Mouse (Mus musculus): ENCODE measurements around the gene Gm21972. TPM values are rescaled to one million over a fixed set of nuclear protein-coding genes. Genes with fewer than 3 reads are reported as not detected.

Gene Gm21972
- polyA plus RNA-seq, 1 experiment = 1.0 TPM

DNA sequence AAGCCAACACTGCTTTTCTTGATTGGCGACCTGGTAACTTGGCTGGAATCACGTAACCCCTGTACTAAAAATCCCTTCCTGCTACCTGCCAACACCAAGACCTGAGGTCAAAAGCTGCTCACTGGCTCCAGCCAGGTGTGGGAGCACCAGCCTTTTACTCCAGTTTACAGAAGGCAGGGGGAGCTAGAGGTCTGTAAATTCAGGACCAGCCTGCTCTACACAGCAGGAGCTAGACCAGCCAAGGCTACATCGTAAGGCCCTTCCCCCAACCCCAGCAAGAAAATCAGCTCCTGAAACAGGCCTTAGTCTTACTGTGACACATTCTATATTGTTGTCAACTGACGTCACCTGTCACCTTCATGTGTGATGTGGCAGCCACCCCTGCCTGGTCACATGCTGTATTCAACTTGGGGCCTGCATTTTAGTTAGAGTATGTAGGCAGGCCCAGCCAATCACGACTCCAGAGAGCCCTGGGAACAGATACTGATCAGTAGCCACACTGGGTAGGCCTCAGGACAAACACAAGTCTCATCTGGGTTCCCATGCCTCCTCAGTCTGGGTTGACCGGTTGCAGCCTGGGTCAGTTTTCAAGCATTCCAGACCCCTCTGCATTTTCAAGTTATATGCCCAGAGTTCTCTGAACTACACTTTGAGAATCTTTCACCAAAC lies 55.7 kb downstream of the Gm21972 start:
- no peak overlapping the region for H3ac ChIP-seq (ENCODE audit: control insufficient read depth, insufficient read length)
- TF ChIP-seq TCF12 (IDR thresholded peaks at IDR 0.05; ENCODE audit: insufficient read depth, poor library complexity, severe bottlenecking) = no peak
- no peak for TF ChIP-seq MYOD1 (IDR thresholded peaks at IDR 0.05; ENCODE audit: control insufficient read depth in 1 of 3, insufficient read length in 2 of 3, low read depth in 2 of 3)
- no peak for TF ChIP-seq MYOG (IDR thresholded peaks at IDR 0.05; ENCODE audit: control insufficient read depth in 1 of 3, insufficient read depth in 1 of 3, insufficient read length in 2 of 3, low read depth in 2 of 3)
- no peak for TF ChIP-seq POLR2A (IDR thresholded peaks at IDR 0.05; ENCODE audit: insufficient read length, low read depth)
- TF ChIP-seq E2F4 (IDR thresholded peaks at IDR 0.05; ENCODE audit: insufficient read depth) = no peak
- no peak for TF ChIP-seq MAX (IDR thresholded peaks at IDR 0.05; ENCODE audit: low read depth)
- no peak for TF ChIP-seq TCF3 (IDR thresholded peaks at IDR 0.05; ENCODE audit: insufficient read length, low read depth)
- no peak for TF ChIP-seq CEBPB (IDR thresholded peaks at IDR 0.05; ENCODE audit: insufficient read depth, poor library complexity, severe bottlenecking)
- TF ChIP-seq SRF (IDR thresholded peaks at IDR 0.05; ENCODE audit: control insufficient read depth, insufficient read length, low read depth) = no peak
- no peak for TF ChIP-seq POLR2AphosphoS2 (IDR thresholded peaks at IDR 0.05; ENCODE audit: insufficient read length, low read depth)
- TF ChIP-seq REST (IDR thresholded peaks at IDR 0.05; ENCODE audit: insufficient read depth, insufficient read length) = no peak
- no peaks in the 10 kb centered on the region for H3K36me3 ChIP-seq (ENCODE audit: control insufficient read depth, insufficient read depth)

GRCm38 (mm10) chr1:86190843-86191242 lies 57.4 kb downstream of the Gm21972 start:
- Histone ChIP-seq H3ac (ENCODE audit: control insufficient read depth, insufficient read length) (no peak overlapping the region), H3K4me3 (no peak overlapping the region), H3K4me2 (ENCODE audit: low read depth) (no peak overlapping the region), H3K79me2 (ENCODE audit: control insufficient read depth, insufficient read depth) (no peaks in the 10 kb centered on the region), H3K36me3 (ENCODE audit: control insufficient read depth, insufficient read depth) (no peaks in the 10 kb centered on the region), H3K27me3 (ENCODE audit: control insufficient read depth, insufficient read depth, insufficient read length) (no peaks in the 10 kb centered on the region)
- TF ChIP-seq MYOD1 (IDR thresholded peaks at IDR 0.05; ENCODE audit: control insufficient read depth in 1 of 3, insufficient read length in 2 of 3, low read depth in 2 of 3) (no peak), E2F4 (IDR thresholded peaks at IDR 0.05; ENCODE audit: insufficient read depth) (no peak), TCF12 (IDR thresholded peaks at IDR 0.05; ENCODE audit: insufficient read depth, poor library complexity, severe bottlenecking) (no peak), POLR2AphosphoS2 (IDR thresholded peaks at IDR 0.05; ENCODE audit: insufficient read length, low read depth) (no peak), REST (IDR thresholded peaks at IDR 0.05; ENCODE audit: insufficient read depth, insufficient read length) (no peak), CEBPB (IDR thresholded peaks at IDR 0.05; ENCODE audit: insufficient read depth, poor library complexity, severe bottlenecking) (no peak), MYOG (IDR thresholded peaks at IDR 0.05; ENCODE audit: control insufficient read depth in 1 of 3, insufficient read depth in 1 of 3, insufficient read length in 2 of 3, low read depth in 2 of 3) (no peak), SRF (IDR thresholded peaks at IDR 0.05; ENCODE audit: control insufficient read depth, insufficient read length, low read depth) (no peak), MAX (IDR thresholded peaks at IDR 0.05; ENCODE audit: low read depth) (no peak), TCF3 (IDR thresholded peaks at IDR 0.05; ENCODE audit: insufficient read length, low read depth) (no peak), POLR2A (IDR thresholded peaks at IDR 0.05; ENCODE audit: insufficient read length, low read depth) (no peak), USF1 (IDR thresholded peaks at IDR 0.05; ENCODE audit: low read depth) (no peak)

More for the DNA sequence above, 55.7 kb downstream of the Gm21972 start:
- H3K27me3 ChIP-seq (ENCODE audit: control insufficient read depth, insufficient read depth, insufficient read length) = no peaks in the 10 kb centered on the region
- no peak overlapping the region for H3K4me2 ChIP-seq (ENCODE audit: low read depth)
- H3K4me3 ChIP-seq = no peak overlapping the region
- no peaks in the 10 kb centered on the region for H3K79me2 ChIP-seq (ENCODE audit: control insufficient read depth, insufficient read depth)

- no peaks in the 10 kb centered on the region for H3K79me2 ChIP-seq (ENCODE audit: control insufficient read depth, insufficient read depth)
- no peak overlapping the region for H3ac ChIP-seq (ENCODE audit: control insufficient read depth, insufficient read length)
- no peak overlapping the region for H3K4me3 ChIP-seq
- H3K27me3 ChIP-seq (ENCODE audit: control insufficient read depth, insufficient read depth, insufficient read length) = no peaks in the 10 kb centered on the region
- H3K4me2 ChIP-seq (ENCODE audit: low read depth) = no peak overlapping the region
- TF ChIP-seq TCF3 (IDR thresholded peaks at IDR 0.05; ENCODE audit: insufficient read length, low read depth) (no peak), USF1 (IDR thresholded peaks at IDR 0.05; ENCODE audit: low read depth) (no peak), MAX (IDR thresholded peaks at IDR 0.05; ENCODE audit: low read depth) (no peak), MYOD1 (IDR thresholded peaks at IDR 0.05; ENCODE audit: control insufficient read depth in 1 of 3, insufficient read length in 2 of 3, low read depth in 2 of 3) (no peak), POLR2AphosphoS2 (IDR thresholded peaks at IDR 0.05; ENCODE audit: insufficient read length, low read depth) (no peak), E2F4 (IDR thresholded peaks at IDR 0.05; ENCODE audit: insufficient read depth) (no peak), CEBPB (IDR thresholded peaks at IDR 0.05; ENCODE audit: insufficient read depth, poor library complexity, severe bottlenecking) (no peak)
- no peaks in the 10 kb centered on the region for H3K36me3 ChIP-seq (ENCODE audit: control insufficient read depth, insufficient read depth)
Observed at GRCm38 (mm10) chr1:86194044-86194443, 60.6 kb downstream of the Gm21972 start.

DNA sequence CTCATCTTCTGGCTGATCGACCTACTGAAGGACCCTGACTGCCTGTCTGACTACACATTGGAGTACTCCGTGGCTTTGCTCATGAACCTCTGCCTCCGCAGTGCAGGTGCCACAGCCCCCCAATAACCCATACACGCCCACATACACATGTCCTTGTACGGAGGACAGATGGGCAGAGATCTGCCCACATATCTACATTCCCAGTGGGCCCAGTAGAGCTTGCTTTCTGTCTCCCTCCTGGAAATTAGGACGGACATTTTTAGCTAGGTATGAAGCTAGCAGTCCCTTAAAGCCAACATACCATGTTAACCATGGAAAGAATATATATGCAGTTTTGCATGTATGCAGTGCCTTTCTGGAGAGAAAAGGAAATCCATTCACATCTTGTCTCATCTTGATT lies 64.8 kb downstream of the Gm21972 start:
- no peak for TF ChIP-seq MYOG (IDR thresholded peaks at IDR 0.05; ENCODE audit: control insufficient read depth in 1 of 3, insufficient read depth in 1 of 3, insufficient read length in 2 of 3, low read depth in 2 of 3)
- TF ChIP-seq TCF3 (IDR thresholded peaks at IDR 0.05; ENCODE audit: insufficient read length, low read depth) = no peak
- no peak for TF ChIP-seq E2F4 (IDR thresholded peaks at IDR 0.05; ENCODE audit: insufficient read depth)
- no peak for TF ChIP-seq POLR2A (IDR thresholded peaks at IDR 0.05; ENCODE audit: insufficient read length, low read depth)
- no peak for TF ChIP-seq SRF (IDR thresholded peaks at IDR 0.05; ENCODE audit: control insufficient read depth, insufficient read length, low read depth)
- TF ChIP-seq MYOD1 (IDR thresholded peaks at IDR 0.05; ENCODE audit: control insufficient read depth in 1 of 3, insufficient read length in 2 of 3, low read depth in 2 of 3) = no peak
- Histone ChIP-seq H3K4me2 (ENCODE audit: low read depth) (no peak overlapping the region), H3K4me3 (no peak overlapping the region), H3K79me2 (ENCODE audit: control insufficient read depth, insufficient read depth) (no peaks in the 10 kb centered on the region), H3ac (ENCODE audit: control insufficient read depth, insufficient read length) (no peak overlapping the region), H3K36me3 (ENCODE audit: control insufficient read depth, insufficient read depth) (peaks cover 15% of the 10 kb centered on the region), H3K27me3 (ENCODE audit: control insufficient read depth, insufficient read depth, insufficient read length) (no peaks in the 10 kb centered on the region)

- peak in 1 of 3 experiments; percentile 24 for TF ChIP-seq MYOD1 (IDR thresholded peaks at IDR 0.05; ENCODE audit: control insufficient read depth in 1 of 3, insufficient read length in 2 of 3, low read depth in 2 of 3)
- TF ChIP-seq E2F4 (IDR thresholded peaks at IDR 0.05; ENCODE audit: insufficient read depth) = no peak
- TF ChIP-seq USF1 (IDR thresholded peaks at IDR 0.05; ENCODE audit: low read depth) = no peak
- TF ChIP-seq SRF (IDR thresholded peaks at IDR 0.05; ENCODE audit: control insufficient read depth, insufficient read length, low read depth) = no peak
- TF ChIP-seq TCF12 (IDR thresholded peaks at IDR 0.05; ENCODE audit: insufficient read depth, poor library complexity, severe bottlenecking) = no peak
- TF ChIP-seq REST (IDR thresholded peaks at IDR 0.05; ENCODE audit: insufficient read depth, insufficient read length) = no peak
- no peak for TF ChIP-seq TCF3 (IDR thresholded peaks at IDR 0.05; ENCODE audit: insufficient read length, low read depth)
- TF ChIP-seq MAX (IDR thresholded peaks at IDR 0.05; ENCODE audit: low read depth) = no peak
- peak in 1 of 3 experiments; percentile 51 for TF ChIP-seq MYOG (IDR thresholded peaks at IDR 0.05; ENCODE audit: control insufficient read depth in 1 of 3, insufficient read depth in 1 of 3, insufficient read length in 2 of 3, low read depth in 2 of 3)
- no peak for TF ChIP-seq POLR2A (IDR thresholded peaks at IDR 0.05; ENCODE audit: insufficient read length, low read depth)
- no peak for TF ChIP-seq CEBPB (IDR thresholded peaks at IDR 0.05; ENCODE audit: insufficient read depth, poor library complexity, severe bottlenecking)
- no peak for TF ChIP-seq POLR2AphosphoS2 (IDR thresholded peaks at IDR 0.05; ENCODE audit: insufficient read length, low read depth)
- H3K36me3 ChIP-seq (ENCODE audit: control insufficient read depth, insufficient read depth) = peaks cover 15% of the 10 kb centered on the region
- no peaks in the 10 kb centered on the region for H3K79me2 ChIP-seq (ENCODE audit: control insufficient read depth, insufficient read depth)
- H3K4me3 ChIP-seq = no peak overlapping the region
- H3ac ChIP-seq (ENCODE audit: control insufficient read depth, insufficient read length) = no peak overlapping the region
- H3K4me2 ChIP-seq (ENCODE audit: low read depth) = no peak overlapping the region
- H3K27me3 ChIP-seq (ENCODE audit: control insufficient read depth, insufficient read depth, insufficient read length) = no peaks in the 10 kb centered on the region
Observed at GRCm38 (mm10) chr1:86199026-86199425, 65.6 kb downstream of the Gm21972 start.
